Mouse (Mus musculus) spleen, adult 2 months (tissue): Measurements from ENCODE around the gene Dnajb4.

ENCODE experiments used
- CTCF ChIP-seq: fragments of 200-500 bp; IDR thresholded peaks from 2 replicates; pipeline ENCODE4 v1.5.1; 2011; ENCODE audit warnings: mild to moderate bottlenecking, inconsistent platforms; ENCODE audit not compliant: insufficient read depth, insufficient read length, insufficient replicate concordance; ENCODE audit errors: extremely low read depth
- POLR2A ChIP-seq: fragments of 200-500 bp; IDR thresholded peaks from 2 replicates; pipeline ENCODE4 v1.6.1; 2011; ENCODE audit warnings: low read depth, low read length, inconsistent platforms

GRCm38 (mm10) chr3:152130963-152131362, 79.1 kb downstream of the Dnajb4 start:
- TF ChIP-seq POLR2A (no peak), CTCF (no peak)
